Comparison of ENCODE assay signal across 7 mouse cellular contexts in the genomic region with DNA sequence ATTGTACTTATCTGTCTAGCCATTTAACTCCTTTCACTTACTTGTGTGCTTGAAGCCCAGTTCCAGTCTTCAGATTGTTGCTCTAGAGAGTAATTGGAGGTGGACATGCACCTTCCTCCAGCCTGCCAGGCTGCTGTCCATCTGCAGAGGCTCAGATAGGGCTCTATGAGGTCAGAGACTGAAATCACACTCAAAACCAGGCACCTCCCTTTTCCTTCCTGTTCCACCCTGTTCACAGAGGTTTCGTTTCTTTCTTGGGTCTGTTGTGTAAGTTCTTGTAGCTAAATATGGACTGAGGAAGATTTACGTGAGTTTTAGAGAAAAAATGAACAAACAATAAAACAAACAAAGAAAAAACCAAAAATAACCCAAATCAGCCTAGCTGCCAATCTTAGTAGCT.
DNase-seq lines count a peak whose midpoint lies in the region; ATAC-seq and TF ChIP-seq lines count a peak whose summit lies in the region.
"Not testable (repeated sequence)": the region's sequence is repeated elsewhere in the genome, so short reads cannot be mapped to it uniquely, and the experiment has no call there.

No protein-coding gene starts in this region.

- WGBS in heart, postnatal 0 days: 34% methylated on average over 2 of the region's 2 CpGs
- WGBS in kidney, embryonic 16.5 days: 57% methylated on average over 2 of the region's 2 CpGs
- whole genome bisulfite sequencing in liver, embryonic 12.5 days (ENCODE audit: insufficient replicate concordance): 20% methylated on average over 2 of the region's 2 CpGs

- not testable (repeated sequence) for TF ChIP-seq CTCF in gastrocnemius, adult 2 months (IDR thresholded peaks at IDR 0.05); heart, postnatal 0 days (IDR thresholded peaks at IDR 0.05; ENCODE audit: low read depth)

- not testable (repeated sequence) for H3K4me2 ChIP-seq in heart, postnatal 0 days (ENCODE audit: low read depth, low read length); kidney, embryonic 16.5 days (replicated peaks; ENCODE audit: low read depth, low read length); liver, embryonic 12.5 days

- H3K9me3 ChIP-seq in heart, postnatal 0 days (replicated peaks; ENCODE audit: control insufficient read depth, low read length); kidney, embryonic 16.5 days (ENCODE audit: low read length); liver, embryonic 12.5 days (replicated peaks): not testable (repeated sequence)

- ATAC-seq in activated CD4-positive, CD25-positive, alpha-beta regulatory T cell, adult 4 months: peak; percentile 96
- ATAC-seq in heart, postnatal 0 days (ENCODE audit: insufficient read depth, low read depth): peak; percentile 71
- ATAC-seq in kidney, embryonic 16.5 days (ENCODE audit: low FRiP score, low TSS enrichment): peak; percentile 51; the same call in 1 of the 2 replicates
- ATAC-seq in liver, embryonic 12.5 days: peak; percentile 59; the same call in 1 of the 2 replicates
- ATAC-seq in neutrophil, adult 5-6 weeks (ENCODE audit: extremely low read depth, insufficient number of reproducible peaks, low FRiP score, poor library complexity, severe bottlenecking): peak; percentile 100

- not testable (repeated sequence) for TF ChIP-seq EP300 in heart, postnatal 0 days (IDR thresholded peaks at IDR 0.05; ENCODE audit: low read depth)

- intact Hi-C loops in gastrocnemius, adult 2 months (cut with DNase I): not testable (repeated sequence)

- not testable (repeated sequence) for H3K9ac ChIP-seq in heart, postnatal 0 days (replicated peaks; ENCODE audit: low read depth, low read length); kidney, embryonic 16.5 days (replicated peaks; ENCODE audit: low read length); liver, embryonic 12.5 days

- not testable (repeated sequence) for H3K36me3 ChIP-seq in heart, postnatal 0 days (replicated peaks; ENCODE audit: control insufficient read depth, insufficient read depth, low read length); kidney, embryonic 16.5 days (ENCODE audit: insufficient read depth, low read length); liver, embryonic 12.5 days

- H3K27ac ChIP-seq in gastrocnemius, adult 2 months: peak overlapping the region; percentile 73
- not testable (repeated sequence) for H3K27ac ChIP-seq in heart, postnatal 0 days (ENCODE audit: low read depth); kidney, embryonic 16.5 days (ENCODE audit: low read length); liver, embryonic 12.5 days

- peak overlapping the region; percentile 28 for H3K4me3 ChIP-seq in gastrocnemius, adult 2 months
- not testable (repeated sequence) for H3K4me3 ChIP-seq in heart, postnatal 0 days (ENCODE audit: low read depth, low read length); kidney, embryonic 16.5 days (ENCODE audit: low read length); liver, embryonic 12.5 days

- not testable (repeated sequence) for H3K4me1 ChIP-seq in heart, postnatal 0 days (ENCODE audit: control insufficient read depth, insufficient read depth); kidney, embryonic 16.5 days (ENCODE audit: insufficient read depth, low read length); liver, embryonic 12.5 days

- not testable (repeated sequence) for H3K27me3 ChIP-seq in heart, postnatal 0 days (ENCODE audit: control insufficient read depth, insufficient read depth, low read length); kidney, embryonic 16.5 days (ENCODE audit: insufficient read depth, low read length); liver, embryonic 12.5 days (replicated peaks)

- DNase-seq in gastrocnemius, adult 2 months: not testable (repeated sequence)
- peak; percentile 9 for DNase-seq in heart, postnatal 0 days (ENCODE audit: low spot score)
- peak; percentile 61 for DNase-seq in lung, postnatal 25 days (ENCODE audit: low spot score)
